Mouse (Mus musculus) G1E (cell line): Measurements from ENCODE around the gene Gtf2e1. TPM values are rescaled to one million over a fixed set of nuclear protein-coding genes. Genes with fewer than 3 reads are reported as not detected.

Experiments used
- ATAC-seq: 2 replicates; pipeline ENCODE4 v1.8.0; 2016; ENCODE audit warnings: mild to moderate bottlenecking; ENCODE audit not compliant: insufficient number of reproducible peaks, poor library complexity, low FRiP score, severe bottlenecking; ENCODE audit errors: extremely low read depth
- DNase-seq: peaks from one replicate; pipeline ENCODE4 v3.0.0; 2012; ENCODE audit warnings: low spot score
- H3K27me3 ChIP-seq: 2 replicates; pipeline ENCODE4 v1.6.1; 2012; ENCODE audit warnings: mild to moderate bottlenecking, low read length, inconsistent platforms; ENCODE audit not compliant: insufficient read depth
- H3K36me3 ChIP-seq: replicated peaks from 2 replicates; pipeline ENCODE3; 2012; ENCODE audit warnings: mild to moderate bottlenecking, inconsistent platforms
- H3K4me1 ChIP-seq: 2 replicates; pipeline ENCODE4 v1.6.1; 2012; ENCODE audit warnings: low read depth, low read length, inconsistent platforms, mixed read lengths; ENCODE audit not compliant: insufficient read depth
- H3K4me3 ChIP-seq: 2 replicates; pipeline ENCODE4 v1.5.1; 2012; ENCODE audit warnings: low read depth, mild to moderate bottlenecking, inconsistent platforms, low read length, moderate library complexity, mixed read lengths
- H3K9me3 ChIP-seq: replicated peaks from 2 replicates; pipeline ENCODE4 v1.6.1; 2012; ENCODE audit warnings: inconsistent platforms
- CTCF ChIP-seq: IDR thresholded peaks from 2 replicates; pipeline ENCODE4 v1.5.1; 2012; ENCODE audit warnings: low read depth, low read length, inconsistent platforms, mixed read lengths
- GATA1 ChIP-seq: IDR thresholded peaks from 2 replicates; pipeline ENCODE4 v1.6.1; 2012; ENCODE audit warnings: borderline replicate concordance, low read length, inconsistent platforms, mixed read lengths
- GATA2 ChIP-seq: IDR thresholded peaks from 2 replicates; pipeline ENCODE4 v1.6.1; 2012; ENCODE audit warnings: low read depth, low read length, inconsistent platforms, borderline replicate concordance
- POLR2AphosphoS5 ChIP-seq: IDR thresholded peaks from 2 replicates; pipeline ENCODE4 v1.6.1; 2012; ENCODE audit warnings: low read depth, low read length, inconsistent platforms; ENCODE audit not compliant: insufficient replicate concordance
- TAL1 ChIP-seq: conservative IDR thresholded peaks from 2 replicates; pipeline ENCODE4 v1.6.1; 2012; ENCODE audit warnings: low read depth, low read length, inconsistent platforms, mixed read lengths
- polyA plus RNA-seq: library from polyadenylated mRNA; stranded (reverse); fragments of >175 nt; gene quantifications from 2 replicates; pipeline ENCODE4 v1.2.3, GENCODE M21; 2012
- total RNA-seq, 2 experiments: library from RNA; stranded (forward) in 1 of 2; stranded (reverse) in 1 of 2; fragments of 200-1000 nt in 1 of 2; fragments of >200 nt in 1 of 2; fragmentation: Nextera tagmentation in 1 of 2; gene quantifications; 2 replicates each; pipeline ENCODE4 v1.2.3; 2014 to 2017

Gtf2e1 gene
- total and polyA plus RNA-seq, 3 experiments, result 3.6 to 29.0 (median 27.8) TPM

GRCm38 (mm10) chr16:37478311-37479291 is 61.0 kb downstream of the Gtf2e1 start:
- TF ChIP-seq POLR2AphosphoS5 (no peak), TAL1 (no peak), CTCF (no peak), GATA2 (no peak), GATA1 (no peak)

GRCm38 (mm10) chr16:37472620-37473312 is 66.8 kb downstream of the Gtf2e1 start:
- TF ChIP-seq POLR2AphosphoS5 (no peak), TAL1 (no peak), CTCF (no peak), GATA2 (no peak)
- no peaks in the 10 kb centered on the region; the same call in 1 of the 2 replicates for H3K27me3 ChIP-seq
- no peaks in the 10 kb centered on the region for H3K36me3 ChIP-seq
- no peaks in the 10 kb centered on the region for H3K4me1 ChIP-seq
- H3K9me3 ChIP-seq, result 0 out of 2 replicates have a peak, but pooled peaks cover 3% of the 10 kb centered on the region
- no peak overlapping the region for H3K4me3 ChIP-seq
- ATAC-seq (no peak), DNase-seq (no peak)

More at GRCm38 (mm10) chr16:37478311-37479291, 61.0 kb downstream of the Gtf2e1 start:
- ATAC-seq, result no peak
- Histone ChIP-seq H3K27me3 (peaks cover 4% of the 10 kb centered on the region; the same call in 1 of the 2 replicates), H3K9me3 (0 out of 2 replicates have a peak, but pooled peaks cover 3% of the 10 kb centered on the region), H3K36me3 (no peaks in the 10 kb centered on the region), H3K4me1 (no peaks in the 10 kb centered on the region), H3K4me3 (no peak overlapping the region)
- no peak for DNase-seq

- no peaks in the 10 kb centered on the region for H3K4me1 ChIP-seq
- DNase-seq (no peak), ATAC-seq (no peak)
- H3K4me3 ChIP-seq, result no peak overlapping the region
- no peaks in the 10 kb centered on the region for H3K9me3 ChIP-seq
- TF ChIP-seq CTCF (no peak), POLR2AphosphoS5 (no peak), TAL1 (no peak), GATA1 (no peak), GATA2 (no peak)
- H3K36me3 ChIP-seq, result no peaks in the 10 kb centered on the region
- H3K27me3 ChIP-seq, result no peaks in the 10 kb centered on the region
Observed at GRCm38 (mm10) chr16:37469595-37469994, 70.0 kb downstream of the Gtf2e1 start.

- ATAC-seq (no peak), DNase-seq (no peak)
- H3K9me3 ChIP-seq, result no peaks in the 10 kb centered on the region
- H3K4me1 ChIP-seq, result no peaks in the 10 kb centered on the region
- TF ChIP-seq GATA2, result no peak
- TF ChIP-seq TAL1, result no peak
- TF ChIP-seq CTCF, result no peak
- TF ChIP-seq POLR2AphosphoS5, result no peak
- TF ChIP-seq GATA1, result no peak
- H3K4me3 ChIP-seq, result no peak overlapping the region
- peaks cover 3% of the 10 kb centered on the region; the same call in 1 of the 2 replicates for H3K27me3 ChIP-seq
- no peaks in the 10 kb centered on the region for H3K36me3 ChIP-seq
Observed at GRCm38 (mm10) chr16:37463981-37464380, 75.6 kb downstream of the Gtf2e1 start.

- Histone ChIP-seq H3K27me3 (peaks cover 3% of the 10 kb centered on the region; the same call in 1 of the 2 replicates), H3K4me1 (no peaks in the 10 kb centered on the region), H3K36me3 (no peaks in the 10 kb centered on the region), H3K9me3 (no peaks in the 10 kb centered on the region), H3K4me3 (no peak overlapping the region)
- DNase-seq (no peak), ATAC-seq (no peak)
- TF ChIP-seq TAL1, result no peak
- no peak for TF ChIP-seq GATA2
- no peak for TF ChIP-seq CTCF
- TF ChIP-seq GATA1, result no peak
- no peak for TF ChIP-seq POLR2AphosphoS5
Observed at GRCm38 (mm10) chr16:37462886-37463285, 76.7 kb downstream of the Gtf2e1 start.

GRCm38 (mm10) chr16:37461601-37462000 is 78.0 kb downstream of the Gtf2e1 start:
- H3K9me3 ChIP-seq, result no peaks in the 10 kb centered on the region
- DNase-seq (no peak), ATAC-seq (no peak)
- no peaks in the 10 kb centered on the region for H3K4me1 ChIP-seq
- H3K36me3 ChIP-seq, result no peaks in the 10 kb centered on the region
- no peak overlapping the region for H3K4me3 ChIP-seq
- TF ChIP-seq POLR2AphosphoS5 (no peak), CTCF (no peak), GATA1 (no peak), TAL1 (no peak), GATA2 (no peak)
- H3K27me3 ChIP-seq, result peaks cover 3% of the 10 kb centered on the region; the same call in 1 of the 2 replicates

Other genes with a start within 250 kb of the Gtf2e1 start
- gene Stxbp5l, start 154.8 kb downstream of the Gtf2e1 start, total RNA-seq (2014; fragmentation: Nextera tagmentation), result not detected in 2 replicates
- under 0.01 and 0.11 TPM in 2 replicates for gene Stxbp5l, start 154.8 kb downstream of the Gtf2e1 start, total RNA-seq (2017)
- gene Stxbp5l, start 154.8 kb downstream of the Gtf2e1 start, polyA plus RNA-seq, result not detected in 2 replicates
- gene Rabl3, start 96 bp upstream of the Gtf2e1 start, total RNA-seq (2014; fragmentation: Nextera tagmentation), result 21.7 and 25.7 TPM in 2 replicates
- gene Rabl3, start 96 bp upstream of the Gtf2e1 start, total RNA-seq (2017), result 11.7 and 12.2 TPM in 2 replicates
- 0.63 and 1.2 TPM in 2 replicates for gene Rabl3, start 96 bp upstream of the Gtf2e1 start, polyA plus RNA-seq
- gene Hgd, start 40.4 kb upstream of the Gtf2e1 start, total RNA-seq (2014; fragmentation: Nextera tagmentation), result not detected in 2 replicates
- gene Hgd, start 40.4 kb upstream of the Gtf2e1 start, total RNA-seq (2017), result not detected in 2 replicates
- gene Hgd, start 40.4 kb upstream of the Gtf2e1 start, polyA plus RNA-seq, result not detected in 2 replicates
- gene Ndufb4, start 114.7 kb upstream of the Gtf2e1 start, total RNA-seq (2014; fragmentation: Nextera tagmentation), result 16.8 and 19.0 TPM in 2 replicates
- 29.3 and 34.9 TPM in 2 replicates for gene Ndufb4, start 114.7 kb upstream of the Gtf2e1 start, total RNA-seq (2017)
- gene Ndufb4, start 114.7 kb upstream of the Gtf2e1 start, polyA plus RNA-seq, result 37.1 and 48.3 TPM in 2 replicates
- 2.9 and 4.8 TPM in 2 replicates for gene Fstl1, start 237.1 kb upstream of the Gtf2e1 start, total RNA-seq (2014; fragmentation: Nextera tagmentation)
- gene Fstl1, start 237.1 kb upstream of the Gtf2e1 start, total RNA-seq (2017), result 6.5 and 7.4 TPM in 2 replicates
- gene Fstl1, start 237.1 kb upstream of the Gtf2e1 start, polyA plus RNA-seq, result 0.67 and 0.68 TPM in 2 replicates